Mouse (Mus musculus): Measurements from ENCODE around the gene Dnaja2. TPM values are rescaled to one million over a fixed set of nuclear protein-coding genes. Genes with fewer than 3 reads are reported as not detected.

The Dnaja2 gene
- total and polyA plus RNA-seq, 2 experiments from 2014 or later, result 87.3 to 164 TPM

- Histone ChIP-seq H3K9me3 (ENCODE audit: low read length) (no peaks in the 10 kb centered on the region), H3K4me1 (ENCODE audit: insufficient read depth) (no peaks in the 10 kb centered on the region), H3K9ac (no peak overlapping the region), H3K4me2 (ENCODE audit: low read depth) (no peak overlapping the region), H3K4me3 (ENCODE audit: low read depth, low read length) (no peak overlapping the region), H3K27me3 (ENCODE audit: insufficient read depth, low read length) (no peaks in the 10 kb centered on the region), H3K36me3 (ENCODE audit: insufficient read depth) (peaks cover 90% of the 10 kb centered on the region), H3K27ac (ENCODE audit: low read depth, low read length) (no peak overlapping the region)
- 95% methylated on average over 4 of the region's 4 CpGs for WGBS
- no peak for ATAC-seq
- DNase-seq, result no peak
- TF ChIP-seq CTCF (IDR thresholded peaks at IDR 0.05; ENCODE audit: low read depth), result no peak
Measured at GRCm38 (mm10) chr8:85520586-85520985, 34.6 kb downstream of the Dnaja2 start.

- TF ChIP-seq CTCF (IDR thresholded peaks at IDR 0.05; ENCODE audit: low read depth), result no peak
- Histone ChIP-seq H3K4me1 (ENCODE audit: insufficient read depth) (no peaks in the 10 kb centered on the region), H3K9ac (no peak overlapping the region), H3K27ac (ENCODE audit: low read depth, low read length) (no peak overlapping the region), H3K4me3 (ENCODE audit: low read depth, low read length) (no peak overlapping the region), H3K27me3 (ENCODE audit: insufficient read depth, low read length) (no peaks in the 10 kb centered on the region), H3K4me2 (ENCODE audit: low read depth) (no peak overlapping the region), H3K36me3 (ENCODE audit: insufficient read depth) (peaks cover 90% of the 10 kb centered on the region), H3K9me3 (ENCODE audit: low read length) (no peaks in the 10 kb centered on the region)
- DNase-seq (no peak), ATAC-seq (no peak)
- WGBS, result 94% methylated on average over 10 of the region's 10 CpGs
Measured at GRCm38 (mm10) chr8:85517956-85518355, 37.2 kb downstream of the Dnaja2 start.

- ATAC-seq, result no peak
- no peak for DNase-seq
- H3K36me3 ChIP-seq (ENCODE audit: insufficient read depth), result peaks cover 90% of the 10 kb centered on the region
- 79% methylated on average over 4 of the region's 4 CpGs for WGBS
- H3K9me3 ChIP-seq (ENCODE audit: low read length), result no peaks in the 10 kb centered on the region
- no peak for TF ChIP-seq CTCF (IDR thresholded peaks at IDR 0.05; ENCODE audit: low read depth)
- H3K27ac ChIP-seq (ENCODE audit: low read depth, low read length), result no peak overlapping the region
- no peak overlapping the region for H3K9ac ChIP-seq
- no peak overlapping the region for H3K4me3 ChIP-seq (ENCODE audit: low read depth, low read length)
- no peak overlapping the region for H3K4me2 ChIP-seq (ENCODE audit: low read depth)
- H3K27me3 ChIP-seq (ENCODE audit: insufficient read depth, low read length), result no peaks in the 10 kb centered on the region
- H3K4me1 ChIP-seq (ENCODE audit: insufficient read depth), result no peaks in the 10 kb centered on the region
Measured at GRCm38 (mm10) chr8:85517336-85517735, 37.8 kb downstream of the Dnaja2 start.

GRCm38 (mm10) chr8:85515391-85515790 is 39.8 kb downstream of the Dnaja2 start:
- Histone ChIP-seq H3K27me3 (ENCODE audit: insufficient read depth, low read length) (no peaks in the 10 kb centered on the region), H3K9ac (no peak overlapping the region), H3K4me1 (ENCODE audit: insufficient read depth) (no peaks in the 10 kb centered on the region), H3K4me3 (ENCODE audit: low read depth, low read length) (no peak overlapping the region), H3K27ac (ENCODE audit: low read depth, low read length) (no peak overlapping the region), H3K36me3 (ENCODE audit: insufficient read depth) (peaks cover 91% of the 10 kb centered on the region), H3K4me2 (ENCODE audit: low read depth) (no peak overlapping the region), H3K9me3 (ENCODE audit: low read length) (no peaks in the 10 kb centered on the region)
- WGBS, result 72% methylated on average over 7 of the region's 7 CpGs
- TF ChIP-seq CTCF (IDR thresholded peaks at IDR 0.05; ENCODE audit: low read depth), result no peak
- DNase-seq (no peak), ATAC-seq (no peak)

- TF ChIP-seq CTCF (IDR thresholded peaks at IDR 0.05; ENCODE audit: low read depth), result no peak
- ATAC-seq (no peak), DNase-seq (no peak)
- 68% methylated on average over 4 of the region's 4 CpGs for WGBS
- no peak overlapping the region for H3K4me3 ChIP-seq (ENCODE audit: low read depth, low read length)
- no peaks in the 10 kb centered on the region for H3K9me3 ChIP-seq (ENCODE audit: low read length)
- no peak overlapping the region for H3K4me2 ChIP-seq (ENCODE audit: low read depth)
- H3K27ac ChIP-seq (ENCODE audit: low read depth, low read length), result no peak overlapping the region
- H3K36me3 ChIP-seq (ENCODE audit: insufficient read depth), result peaks cover 95% of the 10 kb centered on the region
- H3K9ac ChIP-seq, result no peak overlapping the region
- H3K4me1 ChIP-seq (ENCODE audit: insufficient read depth), result no peaks in the 10 kb centered on the region
- H3K27me3 ChIP-seq (ENCODE audit: insufficient read depth, low read length), result no peaks in the 10 kb centered on the region
Measured at GRCm38 (mm10) chr8:85513283-85513682, 41.9 kb downstream of the Dnaja2 start.

- TF ChIP-seq CTCF (IDR thresholded peaks at IDR 0.05; ENCODE audit: low read depth), result no peak
- no peaks in the 10 kb centered on the region for H3K27me3 ChIP-seq (ENCODE audit: insufficient read depth, low read length)
- WGBS, result 87% methylated on average over 8 of the region's 8 CpGs
- H3K4me2 ChIP-seq (ENCODE audit: low read depth), result no peak overlapping the region
- no peak overlapping the region for H3K9ac ChIP-seq
- H3K36me3 ChIP-seq (ENCODE audit: insufficient read depth), result peaks cover 94% of the 10 kb centered on the region
- no peaks in the 10 kb centered on the region for H3K4me1 ChIP-seq (ENCODE audit: insufficient read depth)
- H3K27ac ChIP-seq (ENCODE audit: low read depth, low read length), result no peak overlapping the region
- ATAC-seq (no peak), DNase-seq (no peak)
- H3K9me3 ChIP-seq (ENCODE audit: low read length), result no peaks in the 10 kb centered on the region
- no peak overlapping the region for H3K4me3 ChIP-seq (ENCODE audit: low read depth, low read length)
Measured at GRCm38 (mm10) chr8:85512234-85512633, 42.9 kb downstream of the Dnaja2 start.

GRCm38 (mm10) chr8:85508661-85509060 is 46.5 kb downstream of the Dnaja2 start:
- H3K4me3 ChIP-seq (ENCODE audit: low read depth, low read length), result no peak overlapping the region
- TF ChIP-seq CTCF (IDR thresholded peaks at IDR 0.05; ENCODE audit: low read depth), result 0 out of 2 replicates have a peak, but pooled peaks have one; percentile 20
- no peak for ATAC-seq
- no peak overlapping the region for H3K27ac ChIP-seq (ENCODE audit: low read depth, low read length)
- no peaks in the 10 kb centered on the region for H3K27me3 ChIP-seq (ENCODE audit: insufficient read depth, low read length)
- no peak overlapping the region for H3K9ac ChIP-seq
- no peaks in the 10 kb centered on the region for H3K4me1 ChIP-seq (ENCODE audit: insufficient read depth)
- peaks cover 91% of the 10 kb centered on the region for H3K36me3 ChIP-seq (ENCODE audit: insufficient read depth)
- 87% methylated on average over 4 of the region's 4 CpGs for WGBS
- no peaks in the 10 kb centered on the region for H3K9me3 ChIP-seq (ENCODE audit: low read length)
- H3K4me2 ChIP-seq (ENCODE audit: low read depth), result no peak overlapping the region
- DNase-seq, result no peak

GRCm38 (mm10) chr8:85506620-85507019 is 48.5 kb downstream of the Dnaja2 start:
- DNase-seq, result no peak
- no peak overlapping the region for H3K4me3 ChIP-seq (ENCODE audit: low read depth, low read length)
- WGBS, result 76% methylated on average over 4 of the region's 4 CpGs
- no peak for TF ChIP-seq CTCF (IDR thresholded peaks at IDR 0.05; ENCODE audit: low read depth)
- no peak for ATAC-seq
- no peak overlapping the region for H3K4me2 ChIP-seq (ENCODE audit: low read depth)
- H3K9me3 ChIP-seq (ENCODE audit: low read length), result no peaks in the 10 kb centered on the region
- H3K36me3 ChIP-seq (ENCODE audit: insufficient read depth), result peaks cover 77% of the 10 kb centered on the region
- no peaks in the 10 kb centered on the region for H3K4me1 ChIP-seq (ENCODE audit: insufficient read depth)
- H3K27me3 ChIP-seq (ENCODE audit: insufficient read depth, low read length), result no peaks in the 10 kb centered on the region
- H3K27ac ChIP-seq (ENCODE audit: low read depth, low read length), result no peak overlapping the region
- H3K9ac ChIP-seq, result no peak overlapping the region

Data from forebrain, postnatal 0 days (tissue).